Mouse (Mus musculus): ENCODE measurements around the gene Apobec4. TPM values are rescaled to one million over a fixed set of nuclear protein-coding genes. Genes with fewer than 3 reads are reported as not detected.

Gene Apobec4
- polyA plus RNA-seq, 1 experiment from 2014 or later = not detected

Other genes starting within 250 kb of the Apobec4 start
- gene Rgl1, start 15.8 kb downstream of the Apobec4 start, polyA plus RNA-seq (2014; fragmentation: Nextera tagmentation; extraction: Ambion mirVana) = 26.6 and 27.5 TPM in 2 replicates
- 339 and 340 TPM in 2 replicates for gene Arpc5, start 16.0 kb downstream of the Apobec4 start, polyA plus RNA-seq (2014; fragmentation: Nextera tagmentation; extraction: Ambion mirVana)
- gene Ncf2, start 49.6 kb downstream of the Apobec4 start, polyA plus RNA-seq (2014; fragmentation: Nextera tagmentation; extraction: Ambion mirVana) = 3.4 and 5.0 TPM in 2 replicates
- gene Smg7, start 152.1 kb downstream of the Apobec4 start, polyA plus RNA-seq (2014; fragmentation: Nextera tagmentation; extraction: Ambion mirVana) = 45.4 and 49.4 TPM in 2 replicates
- gene Nmnat2, start 204.4 kb downstream of the Apobec4 start, polyA plus RNA-seq (2014; fragmentation: Nextera tagmentation; extraction: Ambion mirVana) = 28.9 and 36.7 TPM in 2 replicates